Mouse (Mus musculus): ENCODE results near the gene Rin3. TPM values are rescaled to one million over a fixed set of nuclear protein-coding genes. Genes with fewer than 3 reads are reported as not detected.

The Rin3 gene
- total and polyA plus RNA-seq, 2 experiments from 2014 or later: 1.7 to 3.2 TPM

DNA sequence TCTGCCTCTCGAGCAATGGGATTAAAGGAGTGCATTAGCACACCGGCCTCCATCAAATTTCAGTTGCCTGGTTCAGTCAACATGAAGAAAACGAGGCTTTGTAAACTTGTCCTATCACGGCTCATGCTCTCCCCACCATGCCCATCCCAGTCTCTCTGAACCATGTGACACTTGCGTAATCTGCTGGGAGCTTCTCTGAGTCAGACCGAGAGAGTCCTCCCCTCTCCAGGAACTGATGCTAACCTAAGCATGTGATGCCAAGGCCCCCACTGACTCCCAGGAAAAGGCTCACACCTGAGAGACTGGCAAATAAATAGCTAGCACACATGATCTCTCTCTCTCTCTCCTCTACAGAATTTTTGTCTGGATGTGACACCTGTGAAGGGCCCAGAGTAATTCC is 134.9 kb downstream of the Rin3 start:
- H3K27me3 ChIP-seq (ENCODE audit: insufficient read depth, low read length): no peaks in the 10 kb centered on the region
- H3K9ac ChIP-seq (replicated peaks; ENCODE audit: low read length): no peak overlapping the region
- no peak overlapping the region for H3K27ac ChIP-seq
- WGBS: 92% methylated on average over 6 of the region's 6 CpGs
- H3K36me3 ChIP-seq (ENCODE audit: insufficient read depth, low read length): peaks cover 11% of the 10 kb centered on the region; the same call in 1 of the 2 replicates
- no peak for DNase-seq (ENCODE audit: low spot score)
- no peak overlapping the region for H3K4me3 ChIP-seq (ENCODE audit: low read length)
- no peaks in the 10 kb centered on the region for H3K9me3 ChIP-seq (ENCODE audit: low read length)
- no peak for ATAC-seq
- no peak for TF ChIP-seq CTCF (IDR thresholded peaks at IDR 0.05; ENCODE audit: low read depth)
- H3K4me2 ChIP-seq (ENCODE audit: low read depth, low read length): no peak overlapping the region
- no peaks in the 10 kb centered on the region for H3K4me1 ChIP-seq (ENCODE audit: insufficient read depth, low read length)

- Histone ChIP-seq H3K9ac (replicated peaks; ENCODE audit: low read length) (no peak overlapping the region), H3K4me1 (ENCODE audit: insufficient read depth, low read length) (no peaks in the 10 kb centered on the region), H3K4me3 (ENCODE audit: low read length) (no peak overlapping the region), H3K4me2 (ENCODE audit: low read depth, low read length) (no peak overlapping the region), H3K36me3 (ENCODE audit: insufficient read depth, low read length) (peaks cover 22% of the 10 kb centered on the region; the same call in 1 of the 2 replicates), H3K27me3 (ENCODE audit: insufficient read depth, low read length) (no peaks in the 10 kb centered on the region), H3K9me3 (ENCODE audit: low read length) (no peaks in the 10 kb centered on the region), H3K27ac (peak overlapping the region; percentile 67)
- DNase-seq (ENCODE audit: low spot score) (peak; percentile 74), ATAC-seq (peak; percentile 92)
- 28% methylated on average over 3 of the region's 3 CpGs for WGBS
- no peak for TF ChIP-seq CTCF (IDR thresholded peaks at IDR 0.05; ENCODE audit: low read depth)
These were observed 136.7 kb downstream of the Rin3 start for GRCm38 (mm10) chr12:102419544-102419943.

DNA sequence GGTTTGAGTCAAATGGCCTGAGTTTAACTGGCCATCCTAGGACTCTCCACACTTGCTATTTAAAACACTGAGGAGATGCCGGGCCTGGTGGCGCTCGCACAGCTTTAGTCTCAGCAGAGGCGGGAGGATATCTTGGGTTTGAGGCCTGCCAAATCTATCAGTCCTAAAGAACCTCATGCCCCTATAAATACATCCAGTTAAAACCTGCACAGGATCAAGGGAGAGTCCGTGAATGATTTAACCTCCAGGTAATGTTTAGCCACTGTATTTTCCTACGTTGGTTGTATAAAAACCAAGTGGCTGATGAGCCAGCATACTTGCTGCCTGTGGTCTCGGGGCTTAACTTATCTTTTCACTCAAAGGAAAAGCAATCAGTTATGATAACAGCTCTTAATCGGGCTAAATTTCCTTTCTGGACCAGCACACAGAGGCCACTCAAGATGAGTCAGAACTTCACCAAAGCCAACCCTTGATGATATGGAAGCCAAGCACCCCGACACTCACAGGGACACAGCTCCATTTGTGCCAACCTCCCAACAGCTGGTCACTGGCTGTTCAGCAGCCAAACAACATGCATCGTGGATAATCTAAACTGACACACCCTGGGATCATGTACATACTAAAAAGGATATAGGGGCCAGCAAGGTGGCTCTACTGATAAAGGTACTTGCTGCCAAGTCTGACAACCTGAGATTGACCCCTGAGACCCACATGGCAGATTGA is 137.5 kb downstream of the Rin3 start:
- WGBS: 84% methylated on average over 10 of the region's 10 CpGs
- Histone ChIP-seq H3K4me2 (ENCODE audit: low read depth, low read length) (no peak overlapping the region), H3K9ac (replicated peaks; ENCODE audit: low read length) (no peak overlapping the region), H3K36me3 (ENCODE audit: insufficient read depth, low read length) (peaks cover 22% of the 10 kb centered on the region; the same call in 1 of the 2 replicates), H3K27me3 (ENCODE audit: insufficient read depth, low read length) (no peaks in the 10 kb centered on the region), H3K27ac (peak overlapping the region; percentile 67; the same call in 1 of the 2 replicates), H3K9me3 (ENCODE audit: low read length) (no peaks in the 10 kb centered on the region), H3K4me1 (ENCODE audit: insufficient read depth, low read length) (no peaks in the 10 kb centered on the region), H3K4me3 (ENCODE audit: low read length) (no peak overlapping the region)
- no peak for TF ChIP-seq CTCF (IDR thresholded peaks at IDR 0.05; ENCODE audit: low read depth)
- DNase-seq (ENCODE audit: low spot score) (peak; percentile 53), ATAC-seq (0 out of 2 replicates have a peak, but pooled peaks have one; percentile 35)

DNA sequence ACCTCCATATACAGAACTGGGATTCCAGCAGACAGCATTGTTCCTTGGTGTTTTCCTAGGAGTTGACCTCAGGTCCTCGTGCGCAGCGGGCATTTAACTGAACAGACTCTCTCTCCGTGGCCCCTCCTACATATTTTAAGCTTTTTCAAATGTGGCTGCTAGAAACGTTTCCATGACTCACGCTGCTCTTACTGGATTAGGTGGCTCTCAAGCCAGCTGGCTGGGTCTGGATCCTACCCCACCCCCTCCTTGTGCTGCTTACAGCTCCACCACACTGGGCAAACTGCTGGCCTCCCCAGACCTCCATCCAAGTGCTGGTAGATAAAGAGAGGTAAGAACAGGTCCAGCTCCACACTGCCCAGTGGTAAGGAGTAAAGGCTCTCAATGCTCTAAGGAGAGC is 139.2 kb downstream of the Rin3 start:
- no peaks in the 10 kb centered on the region for H3K4me1 ChIP-seq (ENCODE audit: insufficient read depth, low read length)
- no peak for TF ChIP-seq CTCF (IDR thresholded peaks at IDR 0.05; ENCODE audit: low read depth)
- no peak overlapping the region for H3K4me2 ChIP-seq (ENCODE audit: low read depth, low read length)
- no peaks in the 10 kb centered on the region for H3K9me3 ChIP-seq (ENCODE audit: low read length)
- no peak overlapping the region for H3K9ac ChIP-seq (replicated peaks; ENCODE audit: low read length)
- no peak overlapping the region for H3K27ac ChIP-seq
- H3K27me3 ChIP-seq (ENCODE audit: insufficient read depth, low read length): no peaks in the 10 kb centered on the region
- WGBS: 70% methylated on average over 6 of the region's 6 CpGs
- peaks cover 22% of the 10 kb centered on the region; the same call in 1 of the 2 replicates for H3K36me3 ChIP-seq (ENCODE audit: insufficient read depth, low read length)
- peak; percentile 27 for DNase-seq (ENCODE audit: low spot score)
- ATAC-seq: no peak
- no peak overlapping the region for H3K4me3 ChIP-seq (ENCODE audit: low read length)

DNA sequence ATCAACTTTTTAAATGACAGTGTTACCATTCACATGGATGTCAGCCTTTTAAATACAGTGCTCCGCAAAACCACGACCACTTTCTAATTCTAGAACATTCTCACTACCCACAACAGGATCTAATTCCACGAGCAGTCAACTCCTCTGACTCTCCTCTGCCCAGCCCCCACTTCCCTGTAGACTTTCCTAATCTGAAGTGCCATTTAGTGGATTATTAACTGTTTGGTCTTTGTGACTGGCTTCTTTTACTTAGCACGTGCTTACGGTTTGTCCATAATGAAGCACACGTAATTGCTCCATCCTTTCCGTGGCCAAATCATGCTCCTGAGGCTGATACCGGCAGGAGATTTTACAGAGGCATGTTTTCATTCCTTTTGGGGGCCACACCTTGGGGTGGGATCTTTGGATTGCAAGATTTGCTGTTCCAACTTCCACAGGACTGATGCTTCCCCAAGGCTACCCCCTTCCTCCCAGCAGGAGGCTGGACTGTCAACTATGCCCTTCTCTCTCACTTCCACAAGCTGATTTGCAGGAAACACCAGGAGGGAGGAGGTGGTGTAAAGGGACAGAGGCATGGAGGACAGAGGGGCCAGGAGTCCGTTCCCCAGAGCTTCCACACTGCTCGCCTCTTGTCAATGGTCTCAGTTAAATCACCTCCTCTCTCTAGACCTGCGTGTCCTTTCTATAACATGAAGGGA is 139.9 kb downstream of the Rin3 start:
- no peak for TF ChIP-seq CTCF (IDR thresholded peaks at IDR 0.05; ENCODE audit: low read depth)
- no peaks in the 10 kb centered on the region for H3K9me3 ChIP-seq (ENCODE audit: low read length)
- WGBS: 89% methylated on average over 11 of the region's 11 CpGs
- H3K9ac ChIP-seq (replicated peaks; ENCODE audit: low read length): no peak overlapping the region
- H3K27me3 ChIP-seq (ENCODE audit: insufficient read depth, low read length): no peaks in the 10 kb centered on the region
- H3K27ac ChIP-seq: no peak overlapping the region
- no peaks in the 10 kb centered on the region for H3K4me1 ChIP-seq (ENCODE audit: insufficient read depth, low read length)
- H3K36me3 ChIP-seq (ENCODE audit: insufficient read depth, low read length): peaks cover 22% of the 10 kb centered on the region; the same call in 1 of the 2 replicates
- ATAC-seq: no peak
- no peak overlapping the region for H3K4me2 ChIP-seq (ENCODE audit: low read depth, low read length)
- no peak overlapping the region for H3K4me3 ChIP-seq (ENCODE audit: low read length)
- no peak for DNase-seq (ENCODE audit: low spot score)

DNA sequence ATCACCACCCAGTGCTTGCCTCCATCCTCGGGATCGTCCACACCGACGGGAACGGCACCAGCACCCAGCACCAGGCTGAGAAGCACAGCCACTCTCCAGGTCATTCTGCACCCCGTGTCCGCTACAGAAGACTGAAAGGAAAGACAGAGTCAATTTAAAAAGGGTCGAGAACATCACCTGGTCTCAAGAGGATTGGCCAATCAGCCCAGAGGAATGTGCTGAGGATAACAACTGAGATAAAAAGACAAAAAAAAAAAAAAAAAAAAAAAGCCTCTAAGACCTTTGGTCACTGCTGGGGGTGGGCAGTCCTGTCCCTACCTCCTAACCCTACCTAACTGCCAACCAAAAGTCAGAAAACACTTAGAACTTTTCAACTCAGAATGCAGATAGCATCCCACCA is 140.8 kb downstream of the Rin3 start:
- no peaks in the 10 kb centered on the region for H3K27me3 ChIP-seq (ENCODE audit: insufficient read depth, low read length)
- H3K36me3 ChIP-seq (ENCODE audit: insufficient read depth, low read length): peaks cover 22% of the 10 kb centered on the region; the same call in 1 of the 2 replicates
- DNase-seq (ENCODE audit: low spot score): no peak
- ATAC-seq: no peak
- no peak overlapping the region for H3K4me2 ChIP-seq (ENCODE audit: low read depth, low read length)
- no peak overlapping the region for H3K27ac ChIP-seq
- H3K4me1 ChIP-seq (ENCODE audit: insufficient read depth, low read length): no peaks in the 10 kb centered on the region
- no peaks in the 10 kb centered on the region for H3K9me3 ChIP-seq (ENCODE audit: low read length)
- TF ChIP-seq CTCF (IDR thresholded peaks at IDR 0.05; ENCODE audit: low read depth): no peak
- H3K4me3 ChIP-seq (ENCODE audit: low read length): no peak overlapping the region
- no peak overlapping the region for H3K9ac ChIP-seq (replicated peaks; ENCODE audit: low read length)
- WGBS: 93% methylated on average over 8 of the region's 8 CpGs
